Mouse (Mus musculus) inflammation-experienced regulatory T-cells, adult 6 months (primary cell): ENCODE data around the gene Cdca3. TPM values are rescaled to one million over a fixed set of nuclear protein-coding genes. Genes with fewer than 3 reads are reported as not detected.
"Not testable (repeated sequence)": the region's sequence is repeated elsewhere in the genome, so short reads cannot be mapped to it uniquely, and the experiment has no call there.

ENCODE experiments used
- ATAC-seq: one replicate; pipeline ENCODE4 v1.8.0; 2017
- polyA plus RNA-seq, 3 experiments: library from polyadenylated mRNA; unstranded; fragments of 100-300 nt; shearing (Covaris generic); gene quantifications; one replicate each; pipeline ENCODE4 v1.2.1; 2017

The Cdca3 gene
- polyA plus RNA-seq, 3 experiments from 2014 or later, result 7.6 to 142 (median 17.9) TPM

- no peak for ATAC-seq
These were observed 20.1 kb upstream of the Cdca3 start for GRCm38 (mm10) chr6:124809052-124809774.

- no peak for ATAC-seq
These were observed 19.4 kb upstream of the Cdca3 start for GRCm38 (mm10) chr6:124809775-124810538.

- not testable (repeated sequence) for ATAC-seq
These were observed 18.6 kb upstream of the Cdca3 start for GRCm38 (mm10) chr6:124810566-124811402.

- ATAC-seq, result no peak
These were observed 18.0 kb upstream of the Cdca3 start for GRCm38 (mm10) chr6:124811403-124811665.

GRCm38 (mm10) chr6:124811701-124812560, 17.4 kb upstream of the Cdca3 start:
- no peak for ATAC-seq

- ATAC-seq, result no peak
These were observed 16.5 kb upstream of the Cdca3 start for GRCm38 (mm10) chr6:124812848-124813247.

- peak; percentile 73 for ATAC-seq
These were observed 15.9 kb upstream of the Cdca3 start for GRCm38 (mm10) chr6:124813496-124813895.

- peak; percentile 89 for ATAC-seq
These were observed 15.4 kb upstream of the Cdca3 start, which contains the start of gene Tpi1 for GRCm38 (mm10) chr6:124813933-124814332. TSS of gene Tpi1 (minus strand) at chr6:124814296.

- ATAC-seq, result peak; percentile 2
These were observed 14.9 kb upstream of the Cdca3 start for GRCm38 (mm10) chr6:124814448-124814847.

GRCm38 (mm10) chr6:124814858-124815774, 14.2 kb upstream of the Cdca3 start:
- no peak for ATAC-seq

- no peak for ATAC-seq
These were observed 12.7 kb upstream of the Cdca3 start for GRCm38 (mm10) chr6:124816611-124817010.

- no peak for ATAC-seq
These were observed 12.2 kb upstream of the Cdca3 start for GRCm38 (mm10) chr6:124817125-124817524.

GRCm38 (mm10) chr6:124817563-124817962, 11.8 kb upstream of the Cdca3 start:
- no peak for ATAC-seq

GRCm38 (mm10) chr6:124817971-124818370, 11.4 kb upstream of the Cdca3 start:
- no peak for ATAC-seq

- ATAC-seq, result no peak
These were observed 8.5 kb upstream of the Cdca3 start for GRCm38 (mm10) chr6:124820891-124821290.

GRCm38 (mm10) chr6:124822049-124822448, 7.3 kb upstream of the Cdca3 start:
- ATAC-seq, result no peak

GRCm38 (mm10) chr6:124828101-124828592, 1.2 kb upstream of the Cdca3 start:
- ATAC-seq, result no peak

GRCm38 (mm10) chr6:124829799-124830700, 703 bp downstream of the Cdca3 start:
- ATAC-seq, result peak; percentile 72

GRCm38 (mm10) chr6:124831199-124831598, 1.9 kb downstream of the Cdca3 start:
- not testable (repeated sequence) for ATAC-seq

- ATAC-seq, result no peak
These were observed 2.3 kb downstream of the Cdca3 start for GRCm38 (mm10) chr6:124831649-124832048.
